Mouse (Mus musculus) NIH3T3 (cell line): ENCODE measurements around the gene Slc35f2.

Source experiments
- DNase-seq: peaks from one replicate; pipeline ENCODE4 v3.0.0-alpha.2; 2012; ENCODE audit warnings: low read depth

Gene Slc35f2

DNA sequence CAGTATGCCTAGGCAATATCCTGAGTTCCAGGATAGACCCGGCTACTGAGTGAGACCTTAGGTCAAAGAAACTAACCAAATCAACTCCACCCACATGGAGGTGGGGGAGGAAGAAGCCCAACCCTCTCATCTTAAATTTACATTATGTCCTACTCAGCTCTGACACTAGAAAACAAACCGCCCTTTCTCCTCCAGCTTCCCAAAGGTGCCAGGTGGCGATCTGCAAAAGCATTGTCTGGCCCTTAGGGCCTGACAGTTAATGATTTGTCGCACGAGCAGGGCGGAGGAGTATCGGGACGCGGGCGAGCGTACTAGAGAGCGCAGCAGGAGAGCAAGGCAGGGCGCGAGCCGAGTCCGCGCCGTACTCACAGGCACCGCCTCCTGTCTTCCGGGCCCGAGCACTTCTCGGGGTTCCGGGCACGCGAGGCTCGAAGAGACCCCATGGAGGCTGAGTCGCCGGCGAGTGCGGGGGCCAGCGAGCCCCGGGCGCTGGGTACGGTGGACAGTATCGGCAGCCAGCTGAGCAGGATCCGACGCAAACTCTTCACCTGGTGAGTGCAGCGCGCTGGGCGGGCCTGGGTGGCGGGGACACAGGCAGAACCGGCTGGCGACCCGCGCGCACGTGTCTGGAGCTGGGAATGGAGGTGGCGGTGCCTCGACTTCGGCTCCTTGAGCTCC is at the start of gene Slc35f2:
Gene Slc35f2 (plus strand): TSS at position 195 of the 678 bp plus-strand sequence.
- no peak for DNase-seq

DNA sequence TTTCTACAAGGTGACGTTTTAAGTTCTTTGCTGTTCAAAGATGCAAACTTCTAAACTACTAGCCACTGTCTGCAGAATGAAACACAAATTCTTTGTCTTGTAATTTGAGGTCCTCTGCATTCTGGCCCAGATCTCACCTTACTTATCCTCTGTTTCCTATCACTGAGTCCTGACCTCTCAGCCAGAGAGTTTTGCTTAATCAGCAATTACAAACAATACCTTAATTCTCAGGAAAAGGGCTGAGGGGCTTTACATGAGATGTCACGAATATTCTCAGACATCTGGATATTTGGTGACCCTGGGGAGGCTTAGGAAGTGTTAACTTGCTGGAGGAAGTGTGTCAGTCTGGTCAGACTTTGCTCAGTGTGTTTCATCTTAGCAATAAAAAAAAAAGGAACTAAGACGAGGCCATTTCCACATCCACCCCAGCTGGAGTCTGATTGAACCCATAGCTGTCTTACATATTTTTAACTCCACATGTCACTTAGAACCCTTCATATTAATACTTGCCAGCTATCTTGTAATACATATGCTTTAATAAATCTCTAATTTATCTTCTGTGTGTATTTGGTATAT is 30.4 kb upstream of the Slc35f2 start:
- no peak for DNase-seq

DNA sequence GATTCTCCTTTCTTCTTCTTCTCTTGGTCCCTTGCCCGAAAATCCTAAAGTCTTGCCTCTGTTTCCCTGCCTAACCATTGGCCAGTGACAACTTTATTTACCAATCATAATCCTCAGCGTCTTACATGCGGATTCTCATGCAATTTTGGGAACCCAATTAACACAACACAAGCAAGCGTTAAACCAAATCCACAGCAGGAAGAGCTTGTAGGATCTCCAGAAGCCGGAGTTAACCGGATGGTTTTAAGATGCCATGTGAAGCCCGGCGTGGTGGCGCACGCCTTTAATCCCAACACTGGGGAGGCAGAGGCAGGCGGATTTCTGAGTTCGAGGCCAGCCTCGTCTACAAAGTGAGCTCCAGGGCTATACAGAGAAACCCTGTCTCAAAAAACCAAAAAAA is 20.9 kb upstream of the Slc35f2 start:
- DNase-seq, result no peak

DNA sequence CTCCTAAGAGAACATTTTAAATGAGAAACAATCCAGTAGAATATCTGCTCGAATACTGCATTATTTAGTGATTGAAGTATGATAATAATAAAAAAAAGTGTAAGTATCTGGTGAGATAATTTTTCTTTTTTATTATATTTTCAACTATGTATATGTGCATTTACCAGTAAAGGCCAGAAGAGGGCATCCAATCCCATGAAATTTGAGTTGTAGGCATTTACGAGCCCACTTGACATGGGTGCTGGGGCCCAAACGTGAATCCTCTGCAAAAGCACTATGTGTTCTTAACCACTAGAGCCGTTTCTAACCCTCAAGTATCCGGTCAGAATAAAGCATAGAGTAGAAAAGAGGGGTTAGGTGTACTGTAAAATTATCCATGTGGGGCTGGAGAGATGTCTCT is 20.4 kb upstream of the Slc35f2 start:
- peak; percentile 9 for DNase-seq

DNA sequence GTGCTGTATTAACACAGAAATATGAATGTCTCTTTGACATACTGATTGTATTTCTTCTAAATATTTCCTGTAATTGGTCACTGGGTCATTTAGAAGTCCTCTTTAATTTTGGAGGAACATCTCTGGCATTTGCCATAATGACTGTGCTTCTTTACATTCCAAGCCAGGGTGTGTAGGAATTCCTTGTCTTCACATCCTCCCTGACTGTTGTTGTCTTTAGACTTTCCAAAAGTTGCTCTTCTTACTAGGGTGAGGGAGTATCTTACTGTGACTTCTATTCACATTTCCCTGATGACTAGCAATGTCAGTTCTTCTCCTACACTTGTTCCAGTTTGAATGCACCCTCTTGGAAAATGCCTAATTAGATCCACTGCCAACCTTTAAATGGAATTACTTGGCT is 16.5 kb upstream of the Slc35f2 start:
- no peak for DNase-seq

DNA sequence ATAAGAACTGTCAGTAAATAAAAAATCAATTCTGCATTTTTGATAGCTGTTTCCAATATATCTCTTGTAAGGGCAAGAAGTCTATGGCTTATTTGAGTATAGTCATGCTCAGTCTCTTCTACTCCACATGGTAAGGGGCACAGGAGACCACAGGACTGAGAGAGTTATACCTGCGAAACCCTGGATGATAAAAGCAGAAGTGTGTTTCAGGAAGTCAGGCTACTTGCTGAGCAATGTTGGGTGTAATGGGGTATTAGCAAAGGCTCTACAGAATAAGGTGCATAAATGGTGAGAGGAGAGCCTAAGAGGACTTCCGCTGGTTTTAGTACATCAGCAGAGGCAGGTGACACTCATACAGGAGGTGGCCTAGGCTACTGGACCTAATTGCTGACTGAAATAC is 13.2 kb upstream of the Slc35f2 start:
- no peak for DNase-seq

DNA sequence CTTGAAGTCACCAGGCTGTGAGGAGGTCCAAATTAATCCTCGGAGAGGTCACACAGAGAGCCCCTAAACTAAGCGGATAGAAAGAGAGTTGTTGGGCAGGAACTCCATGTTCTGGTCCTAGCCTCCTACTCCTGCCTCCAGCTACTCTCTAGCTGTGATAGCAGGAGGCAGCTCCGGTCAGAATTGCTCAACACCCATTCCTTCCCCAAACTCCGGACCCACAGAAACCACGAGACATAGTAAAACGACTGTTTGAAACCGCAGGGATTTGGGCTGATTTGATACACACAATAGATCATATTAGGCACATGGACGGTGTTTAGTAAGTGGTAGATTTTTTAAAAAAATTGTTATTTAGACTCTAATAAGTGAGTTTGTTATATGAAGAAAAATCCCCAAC is 6.6 kb upstream of the Slc35f2 start:
- DNase-seq, result no peak

DNA sequence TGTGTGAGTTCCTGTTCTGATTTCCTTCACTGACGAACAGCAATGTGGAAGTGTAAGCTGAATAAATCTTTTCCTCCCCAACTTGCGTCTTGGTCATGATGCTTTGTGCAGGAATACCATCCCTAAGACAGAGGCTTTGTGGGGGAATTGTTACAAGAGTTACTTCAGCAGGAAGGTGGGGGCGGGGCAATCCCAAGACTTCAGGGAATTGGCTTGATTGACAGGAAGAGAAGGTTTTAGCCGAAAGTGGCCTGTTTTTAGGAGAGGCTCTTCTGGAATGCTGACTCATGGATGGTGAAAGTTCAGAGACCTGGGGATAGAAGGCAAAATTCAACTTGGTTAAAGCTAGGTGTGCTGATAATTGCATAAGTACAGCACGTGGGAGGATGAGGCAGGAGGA is 2.9 kb upstream of the Slc35f2 start:
- DNase-seq, result no peak

DNA sequence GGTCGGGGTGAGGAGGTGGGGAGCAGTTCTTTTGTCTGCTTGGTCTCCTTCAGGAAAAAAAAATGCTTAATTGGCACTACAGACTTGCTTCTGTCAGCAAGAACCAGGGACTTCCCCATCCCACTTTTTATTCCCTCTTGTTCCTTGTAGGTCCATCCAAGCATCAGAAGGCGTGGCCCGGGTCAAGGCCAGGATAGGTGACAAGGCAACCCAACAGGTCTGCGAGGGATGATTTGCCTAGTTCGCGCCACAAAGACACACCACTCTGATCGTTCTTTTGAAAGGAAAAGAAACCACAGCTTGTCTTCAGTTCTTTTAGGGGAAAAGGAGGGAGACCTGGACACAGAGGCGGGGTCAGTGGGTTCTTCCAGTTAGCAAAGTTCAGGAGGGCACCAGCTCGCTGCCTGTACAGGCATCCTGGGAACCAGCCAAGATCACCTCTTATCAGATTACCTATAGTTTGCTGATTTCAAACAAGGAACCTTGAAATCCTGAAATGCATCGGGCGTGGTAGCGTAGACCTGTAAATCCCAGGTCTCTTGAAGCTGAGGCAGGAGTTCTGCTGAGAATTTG is 481 bp upstream of the Slc35f2 start:
- DNase-seq, result no peak

DNA sequence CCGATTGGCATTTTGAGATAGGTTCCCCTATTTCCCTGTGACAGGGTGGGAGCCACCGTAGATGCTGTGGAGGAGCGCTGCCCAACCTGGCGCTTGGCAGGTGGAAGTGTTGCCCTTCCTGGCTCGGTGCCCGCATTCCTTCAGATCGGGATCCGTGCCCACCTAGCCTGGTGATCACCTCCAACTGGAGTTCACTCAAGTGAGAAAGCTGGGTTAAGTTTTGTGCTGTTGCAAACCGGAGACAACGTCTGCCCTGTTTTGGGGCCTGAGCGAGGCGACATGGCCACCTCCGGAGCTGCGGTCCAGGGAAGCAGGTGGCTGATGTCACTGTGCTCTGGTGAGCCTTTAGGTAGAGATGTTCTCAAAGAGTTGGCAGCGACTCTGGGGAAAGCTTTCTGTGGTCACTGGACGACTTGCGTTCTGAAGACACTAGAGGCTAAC is 803 bp downstream of the Slc35f2 start:
- no peak for DNase-seq

DNA sequence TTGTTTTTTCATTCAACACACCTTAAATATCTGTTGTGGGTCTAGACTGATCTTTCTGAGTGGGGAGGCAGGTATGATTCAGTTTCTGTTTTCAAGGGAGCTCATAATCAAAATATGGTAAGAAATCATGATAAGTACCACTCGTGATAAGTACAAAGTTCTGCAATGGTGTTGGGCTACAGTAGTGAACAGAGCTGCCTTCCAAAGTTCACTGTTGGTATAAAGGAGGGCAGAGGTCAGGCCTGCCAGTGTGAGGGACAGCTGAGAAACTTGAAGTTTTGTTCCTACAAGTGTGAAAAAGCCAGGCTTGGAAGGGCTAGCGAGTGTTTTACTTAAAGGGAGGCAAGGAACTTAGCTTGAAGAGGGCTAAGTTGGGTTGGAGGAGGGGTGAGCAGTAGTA is 4.2 kb downstream of the Slc35f2 start:
- no peak for DNase-seq

DNA sequence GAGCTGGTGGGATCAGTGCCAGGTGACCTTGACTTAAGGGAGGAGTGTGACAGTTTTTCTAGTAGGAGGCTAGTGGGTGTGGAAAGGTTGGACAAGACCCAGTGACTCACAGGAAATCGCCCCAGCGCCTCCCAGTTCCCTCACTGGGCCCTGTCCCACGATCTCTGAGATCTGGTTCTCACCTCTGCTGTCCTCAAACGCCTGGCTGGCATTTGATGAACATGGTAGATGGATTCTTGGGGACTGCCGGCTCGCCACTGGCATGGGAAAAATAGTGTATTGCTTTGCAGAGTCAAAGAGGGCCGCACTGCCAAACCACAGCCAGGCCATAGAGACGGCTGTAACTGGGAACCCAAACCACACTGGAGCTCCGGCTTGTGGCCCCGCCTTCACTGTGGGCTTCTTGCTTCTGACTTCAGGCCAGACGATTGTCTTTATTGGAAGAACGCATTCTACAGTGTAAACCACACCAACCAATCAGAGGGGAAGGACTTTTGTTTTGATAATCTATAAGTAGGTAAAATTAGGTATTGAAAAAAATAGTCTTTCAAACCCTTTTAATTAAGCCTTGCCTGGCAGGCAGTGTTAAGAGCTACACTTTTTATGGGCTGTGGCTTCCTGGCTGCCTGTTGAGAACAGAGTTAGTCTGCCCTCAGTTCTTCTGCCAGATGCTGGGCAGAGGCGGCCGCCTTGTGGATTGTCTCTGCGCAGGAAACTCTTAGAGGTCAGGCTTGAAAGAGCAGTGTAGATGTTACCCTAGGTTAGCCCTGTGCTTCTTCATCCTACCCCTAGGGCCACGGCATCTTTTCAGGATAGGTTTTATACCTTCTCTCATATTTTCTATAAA is 15.4 kb downstream of the Slc35f2 start:
- DNase-seq, result peak; percentile 21

DNA sequence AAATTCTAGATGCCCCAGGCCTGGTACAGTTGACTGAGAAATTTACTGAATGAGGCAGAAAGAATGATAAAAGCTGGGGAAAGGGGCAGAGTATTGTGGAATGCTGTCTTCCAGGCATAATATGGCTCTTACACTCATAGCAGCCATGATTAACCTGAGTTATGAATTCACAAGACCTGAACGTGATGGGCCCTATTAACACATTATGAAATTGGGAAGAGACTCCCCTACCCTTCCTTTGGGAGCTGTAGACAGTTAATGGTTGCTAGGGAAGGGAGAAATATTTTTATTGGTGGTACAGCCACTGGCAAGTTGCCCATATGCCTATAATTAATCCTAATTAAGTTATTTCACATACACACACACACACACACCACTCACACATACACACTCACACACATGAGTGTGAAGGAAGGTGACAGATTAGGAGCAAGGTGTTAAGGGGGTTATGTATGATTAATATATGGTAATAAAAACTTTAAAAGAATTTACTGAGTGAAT is 22.5 kb downstream of the Slc35f2 start:
- no peak for DNase-seq

DNA sequence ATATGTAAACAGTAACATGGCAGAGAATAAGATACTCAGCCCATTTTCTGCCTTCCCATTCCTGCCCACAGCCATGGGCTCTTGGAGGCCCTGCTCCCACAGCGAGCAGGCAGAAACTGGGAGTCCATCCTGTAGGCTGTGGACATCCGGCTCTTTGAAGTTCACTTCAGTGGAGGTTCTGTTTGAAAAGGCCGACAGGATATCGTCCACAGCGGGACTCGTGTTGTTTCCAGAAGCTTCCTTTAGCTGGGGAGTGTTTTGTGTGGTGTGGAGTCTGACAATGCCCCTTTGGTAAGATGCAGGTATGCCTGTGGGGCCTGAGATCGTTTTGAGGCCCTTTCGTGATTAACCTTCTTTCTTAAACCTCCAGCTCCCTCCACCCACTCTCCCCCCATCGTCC is 23.2 kb downstream of the Slc35f2 start:
- no peak for DNase-seq

DNA sequence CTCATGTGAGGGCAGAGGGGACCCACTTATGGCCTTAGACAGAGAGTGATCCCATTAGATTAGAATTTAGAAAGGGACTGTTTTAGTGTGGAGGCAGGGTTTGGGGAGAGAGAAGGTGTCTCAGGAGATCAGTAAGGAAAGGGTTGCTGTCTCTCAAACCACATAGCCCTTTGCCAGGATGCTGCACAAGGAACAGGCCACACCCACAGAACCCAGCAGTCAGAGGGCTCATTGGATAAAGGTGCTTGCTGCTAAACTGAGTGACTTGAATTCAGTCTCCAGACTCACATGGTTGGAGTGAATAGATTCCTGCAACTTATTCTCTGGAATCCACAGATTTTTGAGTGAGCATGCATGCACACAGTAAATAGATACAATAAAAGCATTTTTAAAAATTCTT is 24.0 kb downstream of the Slc35f2 start:
- DNase-seq, result no peak

DNA sequence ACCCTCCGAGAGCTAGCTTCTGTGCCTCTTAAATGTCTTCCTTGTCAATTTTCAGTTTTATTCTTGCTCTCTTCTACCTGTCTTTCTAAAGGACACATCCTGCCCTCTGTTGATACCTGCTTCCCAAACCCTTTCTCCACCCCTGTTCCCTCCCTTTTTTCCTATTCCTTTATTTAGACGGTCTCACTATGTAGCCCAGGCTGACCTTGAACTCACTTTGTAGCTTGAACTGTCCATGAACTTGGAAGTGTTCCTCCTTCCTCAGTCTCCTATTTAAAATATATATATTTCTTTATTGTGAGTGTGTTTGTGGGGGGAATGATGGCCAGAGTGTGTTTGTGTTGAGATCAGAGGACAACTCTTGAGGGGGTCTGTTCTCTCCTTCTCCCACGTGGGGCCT is 25.0 kb downstream of the Slc35f2 start:
- no peak for DNase-seq

DNA sequence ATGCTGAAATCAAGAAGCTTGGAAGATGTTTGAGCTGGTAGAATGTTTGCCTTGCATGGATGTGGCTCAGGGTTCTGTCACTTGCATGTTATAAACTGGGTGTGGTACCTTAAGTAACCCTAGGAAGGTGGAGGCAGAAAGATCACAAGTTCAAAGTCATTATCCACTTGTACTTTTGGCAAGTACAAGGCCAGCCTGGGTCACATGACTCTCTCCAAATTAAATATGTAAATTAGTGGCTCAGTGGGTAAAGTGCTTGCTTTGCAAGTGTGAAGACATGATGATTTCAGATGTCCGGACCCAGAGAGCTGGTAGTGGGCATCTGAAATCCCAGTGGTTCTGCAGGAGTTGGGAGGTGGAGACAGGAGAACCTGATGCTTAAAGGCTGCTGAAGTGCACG is 25.8 kb downstream of the Slc35f2 start:
- no peak for DNase-seq

DNA sequence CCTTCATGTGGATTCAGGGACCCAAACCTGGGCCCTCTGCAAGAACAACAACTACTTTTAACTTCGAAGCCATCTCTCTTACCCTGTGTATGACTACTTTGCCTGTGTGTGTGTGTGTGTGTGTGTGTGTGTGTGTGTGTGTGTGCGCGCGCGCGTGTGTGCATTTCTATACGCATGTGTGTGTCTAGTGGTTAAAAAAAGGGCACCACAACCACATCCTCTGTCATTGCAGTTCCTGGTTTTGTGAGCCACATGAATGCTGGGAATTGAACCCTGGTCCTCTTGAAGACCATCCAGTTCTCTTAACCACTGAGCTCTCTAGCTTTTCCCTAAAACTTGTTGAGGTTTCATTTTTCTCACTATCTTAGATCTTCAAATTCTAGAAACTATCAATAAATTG is 31.6 kb downstream of the Slc35f2 start:
- DNase-seq, result no peak

DNA sequence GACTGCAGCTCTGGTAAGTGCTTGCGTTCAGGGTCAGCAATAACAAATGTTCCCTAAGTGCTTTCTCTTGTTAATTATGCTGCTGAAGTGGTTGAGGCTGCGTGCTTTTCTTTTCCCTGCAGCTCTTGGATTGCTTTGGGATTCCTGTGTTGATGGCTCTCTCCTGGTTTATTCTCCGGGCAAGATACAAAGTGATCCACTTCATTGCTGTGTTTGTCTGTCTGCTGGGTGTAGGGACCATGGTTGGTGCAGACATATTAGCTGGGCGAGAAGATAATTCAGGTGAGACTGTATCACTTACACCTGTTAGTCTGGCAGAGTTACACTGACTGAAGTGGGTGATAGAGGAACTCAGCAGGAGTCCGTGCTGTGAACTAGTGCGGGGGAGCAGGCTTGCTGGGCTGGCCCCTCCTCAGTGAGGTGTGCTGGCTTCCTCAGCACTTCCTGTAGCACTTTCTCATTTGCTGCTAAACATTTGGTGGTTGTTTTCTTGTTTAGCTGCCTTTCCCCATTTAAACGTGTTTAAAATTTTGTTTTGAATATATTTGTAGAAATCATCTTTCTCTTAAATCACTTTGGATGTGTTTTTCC is 35.3 kb downstream of the Slc35f2 start:
- no peak for DNase-seq

DNA sequence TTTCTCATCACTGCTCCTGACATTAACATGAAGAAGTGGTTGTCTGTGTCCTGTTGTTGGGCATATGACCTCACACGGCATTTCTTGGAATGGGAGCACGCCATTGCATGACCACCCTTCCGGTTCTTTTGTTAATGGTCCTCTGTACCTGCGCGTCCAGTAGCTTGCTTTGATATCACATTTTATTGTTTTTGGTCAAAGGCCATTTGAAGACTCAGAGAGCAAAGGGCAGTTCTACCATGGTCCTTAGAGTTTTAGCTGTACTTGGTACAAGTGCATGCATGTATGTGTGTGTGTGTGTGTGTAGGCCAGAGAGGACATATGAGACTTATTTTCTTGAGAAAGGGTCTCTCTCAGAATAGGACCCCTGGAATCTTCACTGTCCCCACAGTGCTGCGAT is 42.1 kb downstream of the Slc35f2 start:
- DNase-seq, result no peak

DNA sequence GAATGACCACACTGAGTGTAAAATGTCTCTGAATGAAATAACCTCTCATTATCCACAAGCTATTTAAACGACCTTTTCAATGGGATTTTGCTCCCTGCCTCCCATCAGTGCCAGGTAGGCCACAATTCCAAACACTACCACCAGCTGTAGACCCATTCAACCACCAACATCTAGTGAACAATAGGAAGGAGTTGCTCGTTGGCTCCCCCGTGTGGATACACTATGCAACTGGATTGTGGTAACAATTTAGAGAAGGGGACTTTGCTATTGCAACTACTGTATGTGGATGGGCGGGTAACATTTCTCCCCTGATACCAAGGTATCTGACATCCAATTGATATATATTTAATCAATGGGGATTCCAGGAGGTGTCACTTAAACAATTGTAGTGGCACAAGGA is 47.4 kb downstream of the Slc35f2 start:
- peak; percentile 62 for DNase-seq

DNA sequence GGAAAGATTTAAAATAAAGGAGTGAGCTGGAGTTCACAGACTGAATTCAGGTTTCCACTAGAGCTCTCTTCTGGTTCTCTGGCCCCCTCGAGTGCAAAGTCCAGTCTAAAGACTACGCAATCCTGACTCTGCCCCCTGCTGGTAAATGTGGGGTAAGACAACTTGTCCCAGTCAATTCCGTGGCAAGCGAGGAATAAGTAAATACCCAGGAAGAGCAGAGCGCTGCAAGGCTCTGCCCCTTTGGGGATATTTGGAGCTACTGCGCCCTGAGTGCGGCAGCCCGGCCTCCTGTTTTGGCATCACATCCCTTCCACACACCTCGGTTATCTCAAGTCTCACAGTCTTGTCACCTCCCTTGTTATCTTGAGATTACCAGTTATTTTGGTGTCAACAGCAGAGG is 54.0 kb downstream of the Slc35f2 start:
- DNase-seq, result peak; percentile 44
